Mouse (Mus musculus) small intestine, adult 2 months (tissue): ENCODE results near the gene Plin2.

Source experiments
- CTCF ChIP-seq: fragments of 200-500 bp; IDR thresholded peaks from 2 replicates; pipeline ENCODE4 v1.5.1; 2012; ENCODE audit warnings: low read depth, mild to moderate bottlenecking, control low read depth, inconsistent platforms, low read length, moderate library complexity, mixed read lengths; ENCODE audit not compliant: insufficient replicate concordance, insufficient read length; ENCODE audit errors: extremely low read depth
- POLR2A ChIP-seq: fragments of 200-500 bp; IDR thresholded peaks from 2 replicates; pipeline ENCODE4 v1.6.1; 2012; ENCODE audit warnings: low read depth, mild to moderate bottlenecking, control low read depth, inconsistent platforms, low read length, moderate library complexity

- TF ChIP-seq POLR2A: no peak
- TF ChIP-seq CTCF: no peak
Measured at GRCm38 (mm10) chr4:86696890-86697289, 27.0 kb upstream of the Plin2 start.
